Mouse (Mus musculus) brown adipose tissue, adult 24 weeks (tissue): ENCODE data around the gene App. TPM values are rescaled to one million over a fixed set of nuclear protein-coding genes. Genes with fewer than 3 reads are reported as not detected.

ENCODE experiments used
- H3K27ac ChIP-seq: fragments of 200-500 bp; replicated peaks from 2 replicates; pipeline ENCODE4 v1.5.1; 2012; ENCODE audit warnings: low read depth, mild to moderate bottlenecking, low read length
- H3K4me1 ChIP-seq: fragments of 200-500 bp; 2 replicates; pipeline ENCODE4 v1.6.1; 2012; ENCODE audit warnings: low read length, mixed read lengths; ENCODE audit not compliant: control insufficient read depth, insufficient read depth, insufficient read length
- H3K4me3 ChIP-seq: fragments of 200-500 bp; 2 replicates; pipeline ENCODE4 v1.5.1; 2012; ENCODE audit warnings: low read depth, mild to moderate bottlenecking, low read length, moderate library complexity; ENCODE audit not compliant: insufficient read depth
- polyA plus RNA-seq: library from polyadenylated mRNA; stranded (reverse); fragments of >200 nt; gene quantifications from 2 replicates; pipeline ENCODE4 v1.2.4, GENCODE M21; 2012; ENCODE audit not compliant: missing spikeins, insufficient read depth, insufficient read length

Gene App
- polyA plus RNA-seq, 1 experiment: 71.4 TPM

- H3K27ac ChIP-seq: no peak overlapping the region
Observed at GRCm38 (mm10) chr16:85019273-85019672, 154.3 kb downstream of the App start.

GRCm38 (mm10) chr16:85017845-85018244, 155.7 kb downstream of the App start:
- Histone ChIP-seq H3K27ac (no peak overlapping the region), H3K4me1 (no peaks in the 10 kb centered on the region), H3K4me3 (no peak overlapping the region)

More at GRCm38 (mm10) chr16:85019273-85019672, 154.3 kb downstream of the App start:
- no peak overlapping the region for H3K4me3 ChIP-seq
- no peaks in the 10 kb centered on the region for H3K4me1 ChIP-seq

GRCm38 (mm10) chr16:85012695-85013094, 160.9 kb downstream of the App start:
- no peak overlapping the region for H3K27ac ChIP-seq
- H3K4me3 ChIP-seq: no peak overlapping the region
- no peaks in the 10 kb centered on the region for H3K4me1 ChIP-seq

- Histone ChIP-seq H3K4me1 (no peaks in the 10 kb centered on the region), H3K27ac (no peak overlapping the region), H3K4me3 (no peak overlapping the region)
Observed at GRCm38 (mm10) chr16:85012172-85012571, 161.4 kb downstream of the App start.

- Histone ChIP-seq H3K27ac (no peak overlapping the region), H3K4me1 (no peaks in the 10 kb centered on the region), H3K4me3 (no peak overlapping the region)
Observed at GRCm38 (mm10) chr16:85010651-85011050, 162.9 kb downstream of the App start.

GRCm38 (mm10) chr16:85008866-85009645, 164.5 kb downstream of the App start:
- no peak overlapping the region for H3K4me3 ChIP-seq
- H3K27ac ChIP-seq: no peak overlapping the region
- H3K4me1 ChIP-seq: no peaks in the 10 kb centered on the region

- no peaks in the 10 kb centered on the region for H3K4me1 ChIP-seq
- H3K4me3 ChIP-seq: no peak overlapping the region
- H3K27ac ChIP-seq: no peak overlapping the region
Observed at GRCm38 (mm10) chr16:85001939-85002556, 171.5 kb downstream of the App start.

GRCm38 (mm10) chr16:85000304-85000703, 173.3 kb downstream of the App start:
- no peaks in the 10 kb centered on the region for H3K4me1 ChIP-seq
- no peak overlapping the region for H3K27ac ChIP-seq
- no peak overlapping the region for H3K4me3 ChIP-seq

- Histone ChIP-seq H3K27ac (no peak overlapping the region), H3K4me1 (no peaks in the 10 kb centered on the region), H3K4me3 (no peak overlapping the region)
Observed at GRCm38 (mm10) chr16:84997551-84997950, 176.0 kb downstream of the App start.

GRCm38 (mm10) chr16:84995441-84995867, 178.1 kb downstream of the App start:
- H3K4me3 ChIP-seq: no peak overlapping the region
- peaks cover 5% of the 10 kb centered on the region; the same call in 1 of the 2 replicates for H3K4me1 ChIP-seq
- H3K27ac ChIP-seq: no peak overlapping the region

GRCm38 (mm10) chr16:84992888-84993287, 180.7 kb downstream of the App start:
- H3K4me1 ChIP-seq: peaks cover 12% of the 10 kb centered on the region; the same call in 1 of the 2 replicates
- H3K27ac ChIP-seq: no peak overlapping the region
- H3K4me3 ChIP-seq: no peak overlapping the region

GRCm38 (mm10) chr16:84991011-84991410, 182.6 kb downstream of the App start:
- Histone ChIP-seq H3K27ac (peak overlapping the region; percentile 16; the same call in 1 of the 2 replicates), H3K4me3 (no peak overlapping the region), H3K4me1 (peaks cover 12% of the 10 kb centered on the region; the same call in 1 of the 2 replicates)

- no peak overlapping the region for H3K27ac ChIP-seq
- no peak overlapping the region for H3K4me3 ChIP-seq
- peaks cover 12% of the 10 kb centered on the region; the same call in 1 of the 2 replicates for H3K4me1 ChIP-seq
Observed at GRCm38 (mm10) chr16:84989938-84990337, 183.6 kb downstream of the App start.

GRCm38 (mm10) chr16:84989476-84989875, 184.1 kb downstream of the App start:
- Histone ChIP-seq H3K4me1 (peaks cover 12% of the 10 kb centered on the region; the same call in 1 of the 2 replicates), H3K27ac (no peak overlapping the region), H3K4me3 (no peak overlapping the region)

GRCm38 (mm10) chr16:84987724-84988287, 185.8 kb downstream of the App start:
- Histone ChIP-seq H3K4me3 (no peak overlapping the region), H3K27ac (no peak overlapping the region), H3K4me1 (peaks cover 12% of the 10 kb centered on the region; the same call in 1 of the 2 replicates)
